Mouse (Mus musculus): Measurements from ENCODE around the gene Golga3.

Golga3 gene

GRCm38 (mm10) chr5:110176362-110177020, at the start of gene Golga3:
TSS of gene Golga3 (plus strand) at chr5:110176701.
- peak; percentile 79 for DNase-seq (ENCODE audit: low spot score in 2 of 2)

DNA sequence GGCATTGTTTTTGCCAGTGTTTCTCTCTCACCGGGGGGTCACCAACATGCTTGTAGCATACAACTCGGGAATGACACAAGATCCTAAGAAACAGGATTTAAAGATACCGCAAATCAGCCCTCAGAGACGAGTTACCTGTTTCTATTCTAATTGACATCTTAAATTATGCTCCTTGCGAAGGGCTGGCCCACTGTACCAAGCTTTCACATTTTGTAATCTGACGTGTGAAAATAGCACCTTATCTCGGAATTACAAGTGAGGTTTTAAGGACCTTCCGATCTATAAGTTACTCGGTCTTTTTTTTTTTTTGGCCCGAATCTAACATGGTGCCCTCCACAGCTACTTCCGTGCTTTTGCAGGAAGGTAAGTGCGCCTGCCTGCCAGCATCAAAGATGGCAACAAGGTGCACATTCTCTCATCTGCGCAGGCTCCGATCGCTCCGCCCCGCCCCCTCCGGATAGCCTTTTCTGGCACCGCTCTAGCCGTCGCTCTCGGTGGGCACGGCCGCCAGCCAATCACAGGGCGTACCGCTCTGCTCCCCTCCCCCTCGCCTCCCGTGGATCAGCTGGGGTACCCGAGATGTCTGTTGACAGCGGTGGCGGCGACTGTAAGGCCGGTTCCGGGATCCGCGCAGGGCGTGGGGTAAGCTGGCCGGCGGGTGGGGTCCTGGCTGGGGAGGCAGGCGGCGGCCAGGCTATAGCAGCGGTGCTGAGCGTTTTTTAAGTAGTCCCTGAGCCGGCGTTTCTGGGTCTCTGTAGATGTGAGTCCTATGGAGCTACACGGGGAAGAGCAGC, 41.0 kb upstream of the Golga3 start, which contains the start of gene Chfr:
Gene Chfr (plus strand): TSS at position 550 of the 794 bp plus-strand sequence.
- DNase-seq (ENCODE audit: low spot score in 2 of 2): peak; percentile 99 to 100

DNA sequence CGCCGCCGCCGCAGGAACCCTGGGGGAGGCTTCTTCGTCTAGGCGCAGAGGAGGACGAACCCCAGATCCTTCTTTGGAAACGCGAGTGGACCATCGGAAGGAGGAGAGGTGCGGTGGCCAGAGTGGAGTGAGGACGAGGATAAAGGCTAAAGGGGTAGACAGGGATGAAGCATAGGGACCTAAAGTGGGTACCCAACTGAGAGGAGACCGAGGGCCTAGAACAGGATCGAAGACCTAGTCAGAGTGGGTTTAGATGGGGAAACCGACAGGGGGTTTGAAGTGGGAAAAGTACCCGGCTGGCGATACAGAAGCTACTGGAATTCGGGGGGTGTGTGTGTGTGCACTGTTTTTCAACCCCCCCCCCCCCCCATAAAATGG, 40.4 kb upstream of the Golga3 start:
- DNase-seq (ENCODE audit: low spot score in 2 of 2): no peak

- DNase-seq (ENCODE audit: low spot score in 2 of 2): no peak
These were observed 38.7 kb upstream of the Golga3 start for GRCm38 (mm10) chr5:110137816-110138215.

DNA sequence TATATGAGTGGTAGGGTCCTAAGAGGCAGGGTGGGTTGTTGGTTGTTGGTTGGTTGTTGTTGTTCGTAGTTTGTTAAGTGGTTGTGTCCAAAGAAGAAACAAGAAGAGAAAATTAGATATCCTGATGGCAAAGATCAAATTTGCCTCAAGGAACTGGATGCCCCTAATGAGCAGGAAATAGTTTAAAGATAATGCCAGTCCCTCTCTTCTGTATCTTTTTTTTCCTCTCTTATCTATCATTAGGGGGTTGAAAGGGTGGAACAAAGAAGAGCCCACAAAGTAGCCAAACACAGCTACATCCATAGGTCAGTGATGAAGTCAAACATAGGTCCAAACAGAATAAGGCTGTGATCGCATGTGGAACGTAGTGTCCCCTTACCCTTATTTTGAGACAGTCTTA, 37.2 kb upstream of the Golga3 start:
- DNase-seq (ENCODE audit: low spot score in 2 of 2): no peak

GRCm38 (mm10) chr5:110140424-110140823, 36.1 kb upstream of the Golga3 start:
- DNase-seq (ENCODE audit: low spot score in 2 of 2): no peak

- no peak for DNase-seq (ENCODE audit: low spot score in 2 of 2)
These were observed 34.2 kb upstream of the Golga3 start for GRCm38 (mm10) chr5:110142309-110142708.

DNA sequence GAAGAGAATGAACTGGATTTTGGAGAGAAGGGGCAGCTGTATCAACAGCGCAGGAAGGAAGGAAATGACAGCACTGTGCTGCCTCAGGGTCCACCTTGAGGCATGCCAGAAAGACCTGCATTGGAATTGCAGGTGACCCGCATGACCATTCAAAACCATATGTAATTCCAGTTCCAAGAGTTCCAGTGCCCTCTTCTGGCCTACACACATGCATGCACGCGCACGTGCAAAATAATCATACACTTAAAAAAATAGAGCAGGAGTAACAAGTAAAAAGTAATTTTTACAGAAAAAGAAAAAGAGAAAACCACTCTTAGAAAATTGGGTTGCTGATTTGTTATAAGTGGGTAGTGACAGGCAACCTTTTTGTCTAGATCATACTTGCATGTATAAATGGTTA, 33.5 kb upstream of the Golga3 start:
- no peak for DNase-seq (ENCODE audit: low spot score in 2 of 2)

DNA sequence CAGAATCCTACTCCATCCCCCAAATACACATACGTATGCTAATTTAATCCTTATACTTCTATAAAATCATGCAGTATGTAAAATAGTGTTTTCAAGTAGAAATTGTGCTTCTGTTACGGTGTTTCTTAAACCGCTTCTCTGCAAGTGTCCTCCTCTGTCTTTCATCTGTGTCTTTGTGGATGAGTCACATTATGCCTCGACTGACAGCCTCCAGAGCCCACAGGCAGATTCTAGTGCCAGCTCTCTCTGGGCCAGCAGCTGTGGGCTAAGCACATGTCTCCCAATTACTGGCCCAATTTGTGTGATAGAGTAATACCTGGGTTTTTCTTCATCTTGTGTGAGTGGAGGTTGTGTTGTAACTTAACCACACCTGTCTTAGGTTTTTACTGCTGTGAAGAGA, 7.1 kb upstream of the Golga3 start:
- no peak for DNase-seq (ENCODE audit: low spot score in 2 of 2)

DNA sequence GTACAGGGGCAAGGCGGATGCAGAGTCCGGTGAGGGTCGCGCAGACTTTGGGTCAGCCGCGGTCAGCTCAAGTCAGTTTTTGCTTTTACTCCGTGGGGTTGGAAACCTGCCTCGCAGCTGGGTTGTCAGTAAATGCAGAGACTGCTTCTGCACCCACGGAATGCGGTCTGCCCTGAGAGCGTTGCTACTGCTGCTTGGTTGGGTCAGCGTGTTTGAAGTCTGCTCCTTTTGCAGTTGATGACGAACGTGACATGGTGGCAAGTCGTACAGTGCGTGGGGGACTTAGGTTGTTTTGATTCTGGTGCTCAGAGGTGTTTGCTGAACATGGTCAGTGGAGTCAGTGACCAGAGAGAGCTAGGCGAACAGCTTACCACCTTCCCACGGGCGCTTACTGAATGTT, 520 bp downstream of the Golga3 start:
- no peak for DNase-seq (ENCODE audit: low spot score in 2 of 2)

GRCm38 (mm10) chr5:110178628-110179027, 2.1 kb downstream of the Golga3 start:
- no peak for DNase-seq (ENCODE audit: low spot score in 2 of 2)

GRCm38 (mm10) chr5:110181716-110182115, 5.2 kb downstream of the Golga3 start:
- DNase-seq (ENCODE audit: low spot score in 2 of 2): no peak

DNA sequence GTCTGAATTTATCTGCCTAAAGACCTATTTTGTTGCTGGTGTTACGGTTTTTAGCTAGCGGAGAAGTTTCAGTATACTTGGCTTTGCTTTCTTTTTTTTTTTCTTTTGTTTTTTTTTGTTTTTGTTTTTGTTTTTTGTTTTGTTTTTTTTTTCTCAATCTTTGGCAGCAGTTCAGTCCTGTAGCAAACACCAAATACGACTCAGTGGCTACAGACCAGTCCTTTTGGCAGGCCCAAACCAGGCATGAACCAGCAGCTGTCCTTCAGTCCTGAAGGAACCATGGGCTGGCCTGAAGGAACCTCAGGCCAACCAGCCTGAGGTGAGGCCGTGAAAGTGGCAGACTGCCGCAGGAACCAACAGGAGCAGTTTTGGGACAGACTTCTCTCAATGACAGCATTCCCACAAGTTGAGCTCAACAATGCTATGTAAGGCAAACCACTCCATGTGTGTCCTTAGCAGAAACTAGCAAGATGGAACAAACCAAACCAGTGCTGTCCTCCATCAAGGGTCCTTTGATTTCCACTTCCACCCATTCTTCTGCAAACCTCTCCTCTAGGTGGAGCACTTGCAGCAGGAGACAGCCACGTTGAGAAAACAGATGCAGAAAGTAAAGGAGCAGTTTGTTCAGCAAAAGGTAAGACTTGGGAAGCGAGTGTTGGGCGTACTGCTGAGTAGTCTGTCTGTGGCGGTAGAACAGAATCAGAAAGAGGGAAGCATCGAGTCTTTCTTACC, 26.8 kb downstream of the Golga3 start:
- DNase-seq (ENCODE audit: low spot score in 2 of 2): no peak

- no peak for DNase-seq (ENCODE audit: low spot score in 2 of 2)
These were observed 28.3 kb downstream of the Golga3 start for GRCm38 (mm10) chr5:110204777-110205176.

- DNase-seq (ENCODE audit: low spot score in 2 of 2): no peak
These were observed 34.8 kb downstream of the Golga3 start for GRCm38 (mm10) chr5:110211312-110211711.

- DNase-seq (ENCODE audit: low spot score in 2 of 2): no peak
These were observed 40.3 kb downstream of the Golga3 start for GRCm38 (mm10) chr5:110216780-110217179.

DNA sequence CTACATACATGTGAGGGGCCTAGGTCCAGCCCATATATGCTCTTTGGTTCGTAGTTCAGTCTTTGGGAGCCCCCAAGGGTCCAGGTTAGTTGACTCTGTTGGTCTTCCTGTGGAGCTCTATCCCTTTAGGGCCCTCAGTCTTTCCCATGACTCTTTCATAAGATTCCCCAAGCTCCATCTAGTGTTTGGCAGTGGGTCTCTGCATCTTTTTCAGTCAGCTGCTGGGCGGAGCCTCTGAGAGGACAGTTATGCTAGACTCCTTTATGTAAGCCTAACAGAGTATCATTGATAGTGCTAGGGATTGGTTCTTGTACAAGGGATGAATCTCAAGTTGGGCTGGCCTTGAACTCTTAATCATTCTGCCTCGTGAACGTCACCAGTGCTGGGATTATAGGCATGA, 43.8 kb downstream of the Golga3 start:
- DNase-seq (ENCODE audit: low spot score in 2 of 2): no peak

DNA sequence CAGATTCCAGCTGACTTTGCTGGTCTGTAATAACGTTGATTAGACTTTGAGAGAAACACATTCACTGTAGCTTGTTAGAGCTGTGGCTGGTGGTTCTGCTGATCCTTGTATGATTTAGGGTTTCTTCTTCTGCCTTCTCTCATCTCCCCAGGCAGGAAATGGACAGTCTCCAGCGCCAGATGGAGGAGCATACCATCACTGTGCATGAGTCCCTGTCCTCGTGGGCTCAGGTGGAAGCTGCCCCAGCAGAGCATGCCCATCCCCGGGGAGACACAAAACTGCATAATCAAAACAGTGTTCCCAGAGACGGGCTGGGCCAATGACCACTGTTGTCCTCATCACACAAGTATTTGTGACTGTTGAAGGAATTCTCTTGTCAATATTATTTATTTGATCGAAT, 46.3 kb downstream of the Golga3 start:
- no peak for DNase-seq (ENCODE audit: low spot score in 2 of 2)

- DNase-seq (ENCODE audit: low spot score in 2 of 2): no peak
These were observed 48.6 kb downstream of the Golga3 start for GRCm38 (mm10) chr5:110225056-110225455.

GRCm38 (mm10) chr5:110227336-110227883, 50.9 kb downstream of the Golga3 start:
- DNase-seq (ENCODE audit: low spot score in 2 of 2): no peak

GRCm38 (mm10) chr5:110230401-110230779, 53.9 kb downstream of the Golga3 start:
- no peak for DNase-seq (ENCODE audit: low spot score in 2 of 2)

GRCm38 (mm10) chr5:110230780-110231461, 54.4 kb downstream of the Golga3 start, which contains the start of gene Ankle2:
TSS of gene Ankle2 (plus strand) at chr5:110231004.
- peak; percentile 89 for DNase-seq (ENCODE audit: low spot score in 2 of 2)

All from frontal cortex, postnatal 25 days (tissue).